Mouse (Mus musculus): ENCODE data around the gene Il17d. TPM values are rescaled to one million over a fixed set of nuclear protein-coding genes. Genes with fewer than 3 reads are reported as not detected.
A peak's percentile ranks its signal among the peaks of the same experiment; 100 is the strongest.

Il17d gene
- polyA plus RNA-seq, 1 experiment from 2014 or later: 7.2 TPM

- H3K27ac ChIP-seq (ENCODE audit: low read depth, low read length): no peak overlapping the region
- H3K4me2 ChIP-seq (replicated peaks; ENCODE audit: low read depth): peak overlapping the region; percentile 96
- no peak for TF ChIP-seq CTCF (IDR thresholded peaks at IDR 0.05; ENCODE audit: low read depth)
- H3K4me3 ChIP-seq (ENCODE audit: low read depth, low read length): peak overlapping the region; percentile 76; the same call in 1 of the 2 replicates
- no peaks in the 10 kb centered on the region for H3K9me3 ChIP-seq (ENCODE audit: control insufficient read depth)
- ATAC-seq: peak; percentile 12; the same call in 1 of the 2 replicates
- H3K36me3 ChIP-seq (ENCODE audit: control insufficient read depth, insufficient read depth): no peaks in the 10 kb centered on the region
- H3K27me3 ChIP-seq (replicated peaks; ENCODE audit: control insufficient read depth, insufficient read depth, low read length): no peaks in the 10 kb centered on the region
- H3K9ac ChIP-seq (ENCODE audit: low read depth, low read length): no peak overlapping the region
- WGBS: 45% methylated on average over 10 of the region's 10 CpGs
- H3K4me1 ChIP-seq (replicated peaks; ENCODE audit: control insufficient read depth, insufficient read depth, low read length): peaks cover 4% of the 10 kb centered on the region; the same call in 1 of the 2 replicates
Measured at GRCm38 (mm10) chr14:57526050-57526623, 1.6 kb downstream of the Il17d start.

- Histone ChIP-seq H3K4me1 (replicated peaks; ENCODE audit: control insufficient read depth, insufficient read depth, low read length) (peaks cover 4% of the 10 kb centered on the region; the same call in 1 of the 2 replicates), H3K4me3 (ENCODE audit: low read depth, low read length) (no peak overlapping the region), H3K9me3 (ENCODE audit: control insufficient read depth) (no peaks in the 10 kb centered on the region), H3K27ac (ENCODE audit: low read depth, low read length) (no peak overlapping the region), H3K9ac (ENCODE audit: low read depth, low read length) (no peak overlapping the region), H3K36me3 (ENCODE audit: control insufficient read depth, insufficient read depth) (no peaks in the 10 kb centered on the region), H3K27me3 (replicated peaks; ENCODE audit: control insufficient read depth, insufficient read depth, low read length) (no peaks in the 10 kb centered on the region), H3K4me2 (replicated peaks; ENCODE audit: low read depth) (no peak overlapping the region)
- ATAC-seq: no peak
- 71% methylated on average over 6 of the region's 7 CpGs for WGBS
- TF ChIP-seq CTCF (IDR thresholded peaks at IDR 0.05; ENCODE audit: low read depth): no peak
Measured at GRCm38 (mm10) chr14:57527122-57527521, 2.5 kb downstream of the Il17d start.

GRCm38 (mm10) chr14:57527598-57527997 lies 3.0 kb downstream of the Il17d start:
- Histone ChIP-seq H3K27me3 (replicated peaks; ENCODE audit: control insufficient read depth, insufficient read depth, low read length) (no peaks in the 10 kb centered on the region), H3K9me3 (ENCODE audit: control insufficient read depth) (no peaks in the 10 kb centered on the region), H3K4me1 (replicated peaks; ENCODE audit: control insufficient read depth, insufficient read depth, low read length) (peaks cover 4% of the 10 kb centered on the region; the same call in 1 of the 2 replicates), H3K27ac (ENCODE audit: low read depth, low read length) (no peak overlapping the region), H3K36me3 (ENCODE audit: control insufficient read depth, insufficient read depth) (no peaks in the 10 kb centered on the region), H3K4me2 (replicated peaks; ENCODE audit: low read depth) (no peak overlapping the region), H3K9ac (ENCODE audit: low read depth, low read length) (no peak overlapping the region), H3K4me3 (ENCODE audit: low read depth, low read length) (no peak overlapping the region)
- ATAC-seq: no peak
- no peak for TF ChIP-seq CTCF (IDR thresholded peaks at IDR 0.05; ENCODE audit: low read depth)
- 38% methylated on average over 2 of the region's 2 CpGs for WGBS

- Histone ChIP-seq H3K9ac (ENCODE audit: low read depth, low read length) (0 out of 2 replicates have a peak overlapping the region, but pooled peaks have one; percentile 7), H3K27ac (ENCODE audit: low read depth, low read length) (peak overlapping the region; percentile 28; the same call in 1 of the 2 replicates), H3K36me3 (ENCODE audit: control insufficient read depth, insufficient read depth) (no peaks in the 10 kb centered on the region), H3K9me3 (ENCODE audit: control insufficient read depth) (no peaks in the 10 kb centered on the region), H3K27me3 (replicated peaks; ENCODE audit: control insufficient read depth, insufficient read depth, low read length) (no peaks in the 10 kb centered on the region), H3K4me1 (replicated peaks; ENCODE audit: control insufficient read depth, insufficient read depth, low read length) (peaks cover 4% of the 10 kb centered on the region; the same call in 1 of the 2 replicates), H3K4me2 (replicated peaks; ENCODE audit: low read depth) (peak overlapping the region; percentile 17; the same call in 1 of the 2 replicates), H3K4me3 (ENCODE audit: low read depth, low read length) (no peak overlapping the region)
- TF ChIP-seq CTCF (IDR thresholded peaks at IDR 0.05; ENCODE audit: low read depth): no peak
- ATAC-seq: peak; percentile 56
- 43% methylated on average over 10 of the region's 10 CpGs for WGBS
Measured at GRCm38 (mm10) chr14:57529086-57529785, 4.7 kb downstream of the Il17d start.

- H3K4me3 ChIP-seq (ENCODE audit: low read depth, low read length): no peak overlapping the region
- no peak for ATAC-seq
Measured at GRCm38 (mm10) chr14:57529786-57530515, 5.4 kb downstream of the Il17d start.

GRCm38 (mm10) chr14:57532577-57532976 lies 8.0 kb downstream of the Il17d start:
- 90% methylated on average over 3 of the region's 3 CpGs for WGBS
- peak; percentile 57 for ATAC-seq
- Histone ChIP-seq H3K4me1 (replicated peaks; ENCODE audit: control insufficient read depth, insufficient read depth, low read length) (0 out of 2 replicates have a peak, but pooled peaks cover 4% of the 10 kb centered on the region), H3K27ac (ENCODE audit: low read depth, low read length) (no peak overlapping the region), H3K36me3 (ENCODE audit: control insufficient read depth, insufficient read depth) (no peaks in the 10 kb centered on the region), H3K27me3 (replicated peaks; ENCODE audit: control insufficient read depth, insufficient read depth, low read length) (no peaks in the 10 kb centered on the region), H3K4me2 (replicated peaks; ENCODE audit: low read depth) (no peak overlapping the region), H3K9ac (ENCODE audit: low read depth, low read length) (no peak overlapping the region), H3K4me3 (ENCODE audit: low read depth, low read length) (no peak overlapping the region), H3K9me3 (ENCODE audit: control insufficient read depth) (no peaks in the 10 kb centered on the region)
- no peak for TF ChIP-seq CTCF (IDR thresholded peaks at IDR 0.05; ENCODE audit: low read depth)

More at GRCm38 (mm10) chr14:57529786-57530515, 5.4 kb downstream of the Il17d start:
- peak overlapping the region; percentile 28; the same call in 1 of the 2 replicates for H3K27ac ChIP-seq (ENCODE audit: low read depth, low read length)
- H3K9ac ChIP-seq (ENCODE audit: low read depth, low read length): 0 out of 2 replicates have a peak overlapping the region, but pooled peaks have one; percentile 7
- peak overlapping the region; percentile 17; the same call in 1 of the 2 replicates for H3K4me2 ChIP-seq (replicated peaks; ENCODE audit: low read depth)
- peaks cover 4% of the 10 kb centered on the region; the same call in 1 of the 2 replicates for H3K4me1 ChIP-seq (replicated peaks; ENCODE audit: control insufficient read depth, insufficient read depth, low read length)
- H3K27me3 ChIP-seq (replicated peaks; ENCODE audit: control insufficient read depth, insufficient read depth, low read length): no peaks in the 10 kb centered on the region
- WGBS: 66% methylated on average over 5 of the region's 5 CpGs
- no peak for TF ChIP-seq CTCF (IDR thresholded peaks at IDR 0.05; ENCODE audit: low read depth)
- H3K36me3 ChIP-seq (ENCODE audit: control insufficient read depth, insufficient read depth): no peaks in the 10 kb centered on the region
- no peaks in the 10 kb centered on the region for H3K9me3 ChIP-seq (ENCODE audit: control insufficient read depth)
